ENCODE assay signal across 30 mouse cellular contexts in the genomic region with DNA sequence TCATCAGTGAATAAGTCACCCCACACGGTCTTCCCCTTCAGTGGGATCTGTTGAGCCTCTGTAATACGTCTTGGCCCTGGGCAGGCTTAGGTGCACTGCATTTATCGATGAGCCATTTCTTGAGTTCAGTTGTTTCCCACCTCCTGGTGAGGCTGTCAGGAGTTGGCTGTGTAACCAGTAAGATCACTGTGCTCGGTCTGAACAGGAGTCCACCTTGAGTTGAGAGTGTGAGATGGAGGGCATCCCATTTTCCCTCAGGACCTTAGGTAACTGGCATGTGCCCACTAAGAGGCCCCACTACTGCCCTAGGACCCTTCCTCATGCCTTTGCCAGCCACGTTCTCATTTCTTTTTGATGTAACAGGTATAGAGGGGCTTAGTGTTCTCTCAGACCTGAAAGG.
"Had no signal": no experiment of that assay in that cellular context is flagged by ENCODE, and none has a peak within 500 bp of the region (broad histone marks: within the 10 kb centered on the region; RNA-seq: fewer than 3 reads in every experiment).

No protein-coding gene starts in this region.

- H3K9ac ChIP-seq: limb, embryonic 12.5 days; limb, embryonic 13.5 days; limb, embryonic 15.5 days; liver, embryonic 12.5 days; liver, embryonic 13.5 days; liver, embryonic 14.5 days; liver, embryonic 15.5 days; liver, postnatal 0 days; lung, embryonic 14.5 days; lung, embryonic 15.5 days; midbrain, embryonic 12.5 days; midbrain, embryonic 13.5 days; midbrain, embryonic 15.5 days; neural tube, embryonic 12.5 days had no signal

- DNase-seq: left cerebral cortex, postnatal 4 days; liver; liver, embryonic 13.5 days; liver, postnatal 0 days; lung, adult 18-20 months; lung, adult 2 months; lung, embryonic 14.5 days; lung, postnatal 10 days; lung, postnatal 14 days; lung, postnatal 36 days; lung, postnatal 4 days; midbrain, embryonic 14.5 days had no signal

- ATAC-seq: liver, embryonic 12.5 days; liver, postnatal 0 days; lung, postnatal 0 days; midbrain, embryonic 13.5 days; midbrain, embryonic 15.5 days; midbrain, embryonic 16.5 days had no signal

- H3K27me3 ChIP-seq: limb, embryonic 12.5 days; limb, embryonic 13.5 days; limb, embryonic 15.5 days; liver, embryonic 12.5 days; liver, embryonic 13.5 days; liver, embryonic 15.5 days; lung, embryonic 15.5 days; megakaryocyte, embryonic 14.5 days; midbrain, embryonic 12.5 days; midbrain, embryonic 13.5 days; midbrain, embryonic 15.5 days; neural tube, embryonic 12.5 days had no signal

- H3K9me3 ChIP-seq: limb, embryonic 10.5 days; limb, embryonic 12.5 days; limb, embryonic 13.5 days; limb, embryonic 15.5 days; liver, embryonic 12.5 days; liver, embryonic 13.5 days; liver, embryonic 15.5 days; lung, embryonic 15.5 days; megakaryocyte, embryonic 14.5 days; midbrain, embryonic 12.5 days; midbrain, embryonic 13.5 days; midbrain, embryonic 15.5 days; neural tube, embryonic 12.5 days had no signal

- H3K27ac ChIP-seq: limb, embryonic 10.5 days; limb, embryonic 12.5 days; limb, embryonic 13.5 days; limb, embryonic 15.5 days; liver, embryonic 12.5 days; liver, embryonic 13.5 days; liver, embryonic 14.5 days; liver, embryonic 15.5 days; lung, embryonic 15.5 days; macrophage; midbrain, embryonic 12.5 days; midbrain, embryonic 13.5 days; midbrain, embryonic 15.5 days; neural tube, embryonic 12.5 days had no signal

- H3K4me3 ChIP-seq: limb, embryonic 10.5 days; limb, embryonic 12.5 days; limb, embryonic 13.5 days; limb, embryonic 15.5 days; liver, embryonic 12.5 days; liver, embryonic 13.5 days; liver, embryonic 15.5 days; lung, embryonic 15.5 days; megakaryocyte, embryonic 14.5 days; midbrain, embryonic 12.5 days; midbrain, embryonic 13.5 days; midbrain, embryonic 15.5 days; myocyte; neural tube, embryonic 12.5 days had no signal

- H3K4me1 ChIP-seq: limb, embryonic 10.5 days; limb, embryonic 12.5 days; limb, embryonic 13.5 days; limb, embryonic 15.5 days; liver, embryonic 12.5 days; liver, embryonic 13.5 days; liver, embryonic 15.5 days; lung, embryonic 15.5 days; megakaryocyte, embryonic 14.5 days; midbrain, embryonic 12.5 days; midbrain, embryonic 13.5 days; midbrain, embryonic 15.5 days; neural tube, embryonic 12.5 days had no signal

- H3K4me2 ChIP-seq: limb, embryonic 12.5 days; limb, embryonic 13.5 days; limb, embryonic 15.5 days; liver, embryonic 11.5 days; liver, embryonic 12.5 days; liver, embryonic 13.5 days; liver, embryonic 15.5 days; lung, embryonic 14.5 days; lung, embryonic 15.5 days; midbrain, embryonic 12.5 days; midbrain, embryonic 13.5 days; midbrain, embryonic 15.5 days; neural tube, embryonic 12.5 days had no signal
